Mouse (Mus musculus) C2C12 (cell line): ENCODE data around the gene Col23a1. TPM values are rescaled to one million over a fixed set of nuclear protein-coding genes. Genes with fewer than 3 reads are reported as not detected.
A peak's percentile ranks its signal among the peaks of the same experiment; 100 is the strongest.
"Not testable (repeated sequence)": the region's sequence is repeated elsewhere in the genome, so short reads cannot be mapped to it uniquely, and the experiment has no call there.

Source experiments
- H3K27me3 ChIP-seq: one replicate; pipeline ENCODE4 v1.6.1; 2011; ENCODE audit not compliant: control insufficient read depth, insufficient read depth, insufficient read length
- H3K36me3 ChIP-seq: one replicate; pipeline ENCODE4 v1.6.1; 2011; ENCODE audit not compliant: control insufficient read depth, insufficient read depth
- H3K4me3 ChIP-seq: one replicate; pipeline ENCODE4 v1.5.1; 2011; ENCODE audit warnings: mild to moderate bottlenecking, control low read depth; ENCODE audit not compliant: poor library complexity, insufficient read depth, severe bottlenecking
- H3K79me2 ChIP-seq: one replicate; pipeline ENCODE4 v1.6.1; 2011; ENCODE audit not compliant: control insufficient read depth, insufficient read depth
- H3K79me3 ChIP-seq: one replicate; pipeline ENCODE4 v1.6.1; 2011; ENCODE audit warnings: low read depth, control low read depth
- H3ac ChIP-seq: one replicate; pipeline ENCODE3; 2011; ENCODE audit warnings: low read depth; ENCODE audit not compliant: control insufficient read depth, insufficient read length
- CEBPB ChIP-seq: IDR thresholded peaks from one replicate; pipeline ENCODE4 v1.6.1; 2011; ENCODE audit warnings: low read depth, mild to moderate bottlenecking, control low read depth, moderate library complexity
- CTCF ChIP-seq: IDR thresholded peaks from one replicate; pipeline ENCODE4 v1.5.1; 2011; ENCODE audit not compliant: control insufficient read depth, insufficient read depth, insufficient read length
- FOSL1 ChIP-seq: IDR thresholded peaks from one replicate; pipeline ENCODE4 v1.8.0; 2011; ENCODE audit warnings: mild to moderate bottlenecking, low read length; ENCODE audit not compliant: poor library complexity, insufficient read depth, severe bottlenecking
- MAX ChIP-seq: IDR thresholded peaks from one replicate; pipeline ENCODE4 v1.6.1; 2011; ENCODE audit warnings: mild to moderate bottlenecking, control low read depth
- MYOD1 ChIP-seq: IDR thresholded peaks from one replicate; pipeline ENCODE4 v1.6.1; 2011; ENCODE audit warnings: low read depth; ENCODE audit not compliant: control insufficient read depth, insufficient read length
- MYOG ChIP-seq: IDR thresholded peaks from one replicate; pipeline ENCODE4 v1.6.1; 2011; ENCODE audit not compliant: control insufficient read depth, insufficient read length; ENCODE audit errors: extremely low read depth
- USF1 ChIP-seq: IDR thresholded peaks from one replicate; pipeline ENCODE4 v1.6.1; 2011; ENCODE audit warnings: low read depth, mild to moderate bottlenecking, control low read depth, moderate library complexity
- polyA plus RNA-seq: library from polyadenylated mRNA; unstranded; fragments of >200 nt; fragmentation: generic; extraction: Trizol; gene quantifications from one replicate; pipeline ENCODE4 v1.2.1, GENCODE M21; 2012; ENCODE audit warnings: missing spikeins

Gene Col23a1
- polyA plus RNA-seq, 1 experiment: 0.43 TPM

DNA sequence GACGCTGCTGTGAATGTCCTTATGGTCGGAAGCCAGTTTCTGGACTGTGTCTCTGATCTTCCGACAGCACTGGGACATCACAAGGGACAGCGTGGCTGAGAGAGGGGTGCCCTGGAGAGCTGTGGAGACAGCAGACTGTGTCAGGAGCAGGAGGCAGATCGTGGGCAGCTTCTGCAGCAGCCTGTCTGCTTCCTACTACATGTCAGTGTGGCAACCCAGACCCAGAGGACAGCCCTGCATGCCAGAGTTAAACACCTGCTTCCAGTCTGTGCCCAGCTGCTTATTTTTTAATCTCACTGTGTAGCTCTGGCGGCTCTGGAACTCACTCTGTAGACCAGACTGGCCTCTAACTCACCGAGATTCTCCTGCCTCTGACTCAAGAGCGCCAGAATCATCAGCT lies 338.2 kb downstream of the Col23a1 start:
- TF ChIP-seq FOSL1: no peak
- TF ChIP-seq USF1: no peak
- TF ChIP-seq MYOD1: no peak
- no peak for TF ChIP-seq CTCF
- TF ChIP-seq MAX: no peak
- TF ChIP-seq CEBPB: no peak
- no peak for TF ChIP-seq MYOG
- no peak overlapping the region for H3ac ChIP-seq
- peaks cover 61% of the 10 kb centered on the region for H3K36me3 ChIP-seq
- peaks cover 35% of the 10 kb centered on the region for H3K79me2 ChIP-seq
- H3K4me3 ChIP-seq: no peak overlapping the region
- H3K79me3 ChIP-seq: peaks cover 3% of the 10 kb centered on the region
- no peaks in the 10 kb centered on the region for H3K27me3 ChIP-seq

DNA sequence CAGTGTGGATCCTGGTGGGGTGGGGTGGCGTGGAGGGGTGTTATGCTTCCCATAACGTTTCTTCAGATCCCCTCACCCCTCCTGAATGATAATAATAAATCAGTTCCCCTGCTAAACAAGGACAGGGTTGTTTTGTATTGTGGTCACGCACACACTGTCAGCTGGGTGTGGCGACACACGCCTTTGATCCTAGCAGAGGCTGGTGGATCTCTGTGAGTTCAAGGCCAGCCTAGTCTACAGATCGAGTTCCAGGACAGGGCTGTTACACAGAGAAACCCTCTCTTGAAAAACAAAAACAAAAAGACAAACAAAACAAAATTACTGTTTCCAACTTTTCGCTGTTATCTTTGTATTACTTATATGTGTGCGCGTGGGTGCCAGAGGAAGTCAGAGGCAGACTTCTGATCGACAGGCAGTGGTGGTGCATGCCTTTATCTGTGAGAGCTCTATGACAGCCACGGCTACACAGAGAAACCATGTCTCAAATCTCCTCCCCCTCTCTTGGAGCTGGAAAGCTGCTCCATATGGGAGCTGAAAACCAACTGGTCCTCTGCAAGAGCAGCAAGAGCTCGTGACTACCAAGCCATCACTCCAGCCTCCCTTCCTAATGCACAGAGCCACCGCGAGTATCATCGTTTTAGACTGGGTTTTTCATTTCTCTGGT lies 340.1 kb downstream of the Col23a1 start:
- Histone ChIP-seq H3ac (no peak overlapping the region), H3K4me3 (no peak overlapping the region), H3K79me3 (peaks cover 2% of the 10 kb centered on the region), H3K36me3 (peaks cover 42% of the 10 kb centered on the region), H3K79me2 (peaks cover 31% of the 10 kb centered on the region), H3K27me3 (no peaks in the 10 kb centered on the region)
- no peak for TF ChIP-seq MAX
- no peak for TF ChIP-seq MYOD1
- no peak for TF ChIP-seq USF1
- TF ChIP-seq FOSL1: no peak
- no peak for TF ChIP-seq CTCF
- TF ChIP-seq CEBPB: no peak
- TF ChIP-seq MYOG: no peak

DNA sequence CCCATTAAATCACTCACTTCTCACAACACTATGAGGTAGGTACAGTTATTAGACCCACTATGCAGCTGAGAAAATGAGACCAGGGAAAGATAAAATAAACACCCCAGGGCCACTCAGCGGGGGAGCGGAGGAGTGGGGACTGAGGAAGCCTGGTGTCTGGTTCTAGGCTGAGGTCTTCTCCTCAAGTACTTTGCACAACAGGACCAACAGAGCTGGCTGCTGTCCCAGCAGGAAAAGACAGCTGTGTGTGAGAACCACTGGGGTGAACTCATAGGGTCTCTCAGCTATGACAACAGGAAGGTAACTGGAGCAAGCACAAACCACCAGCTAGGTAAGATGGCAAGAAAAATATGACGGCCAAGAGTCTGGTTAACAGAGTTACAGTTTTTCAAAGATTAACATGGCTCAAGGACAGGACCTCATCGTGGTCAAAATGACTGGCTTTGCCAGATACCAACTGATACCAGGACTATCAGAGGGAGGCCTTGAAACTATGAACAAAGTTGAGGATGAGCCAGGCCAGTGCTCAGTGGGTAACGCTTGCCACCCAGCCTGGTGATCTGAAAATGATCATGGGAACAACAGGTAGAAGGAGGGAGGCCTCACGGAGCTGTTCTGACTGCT lies 342.5 kb downstream of the Col23a1 start:
- TF ChIP-seq MYOD1: peak; percentile 32
- no peak for TF ChIP-seq MAX
- H3ac ChIP-seq: no peak overlapping the region
- H3K79me2 ChIP-seq: peaks cover 33% of the 10 kb centered on the region
- H3K4me3 ChIP-seq: no peak overlapping the region
- peaks cover 21% of the 10 kb centered on the region for H3K36me3 ChIP-seq
- no peaks in the 10 kb centered on the region for H3K27me3 ChIP-seq
- peaks cover 2% of the 10 kb centered on the region for H3K79me3 ChIP-seq

DNA sequence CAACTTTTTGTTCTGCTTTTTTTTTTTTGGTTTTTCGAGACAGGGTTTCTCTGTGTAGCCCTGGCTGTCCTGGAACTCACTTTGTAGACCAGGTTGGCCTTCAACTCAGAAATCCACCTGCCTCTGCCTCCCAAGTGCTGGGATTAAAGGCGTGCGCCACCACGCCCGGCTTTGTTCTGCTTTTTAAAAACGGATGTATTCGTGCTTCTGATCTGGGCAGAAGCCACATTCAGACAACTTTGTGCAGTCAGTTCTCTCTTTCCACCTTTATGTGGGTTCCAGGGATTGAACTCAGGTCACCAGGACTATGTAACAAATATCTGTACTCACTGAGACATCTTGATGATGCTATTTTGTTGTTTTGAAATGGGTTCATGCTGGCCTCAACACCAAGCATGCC lies 343.5 kb downstream of the Col23a1 start:
- not testable (repeated sequence) for H3K27me3 ChIP-seq, H3K4me3 ChIP-seq, H3K79me3 ChIP-seq, H3ac ChIP-seq
- peaks cover 33% of the 10 kb centered on the region for H3K79me2 ChIP-seq
- H3K36me3 ChIP-seq: peaks cover 12% of the 10 kb centered on the region

Other genes with a start within 250 kb of the Col23a1 start
- not detected for gene Olfr1375, start 241.8 kb upstream of the Col23a1 start, polyA plus RNA-seq
- 0.88 TPM for gene Zfp354a, start 230.7 kb upstream of the Col23a1 start, polyA plus RNA-seq
- 0.09 TPM for gene Gm12569, start 69.4 kb upstream of the Col23a1 start, polyA plus RNA-seq
- 12.5 TPM for gene Clk4, start 28.2 kb upstream of the Col23a1 start, polyA plus RNA-seq
- gene BC049762, start 26.9 kb upstream of the Col23a1 start, polyA plus RNA-seq: 0.05 TPM